Mouse (Mus musculus) megakaryocyte, embryonic 14.5 days (primary cell): ENCODE measurements around the gene Maml3.
A peak's percentile ranks its signal among the peaks of the same experiment; 100 is the strongest.

Experiments used
- FLI1 ChIP-seq: IDR thresholded peaks from 2 replicates; pipeline ENCODE4 v1.6.1; 2012; ENCODE audit warnings: low read length, inconsistent platforms, mixed read lengths
- GATA1 ChIP-seq: IDR thresholded peaks from 3 replicates; pipeline ENCODE4 v1.6.1; 2012; ENCODE audit warnings: mixed read lengths, low read length, inconsistent platforms, borderline replicate concordance

GRCm38 (mm10) chr3:51999671-52000437 lies 105.0 kb downstream of the Maml3 start:
- TF ChIP-seq GATA1 (no peak), FLI1 (peak; percentile 78)
